Mouse (Mus musculus) activated CD4-positive, CD25-positive, alpha-beta regulatory T cell, adult 9 weeks (primary cell): Measurements from ENCODE around the gene Clec1a. TPM values are rescaled to one million over a fixed set of nuclear protein-coding genes. Genes with fewer than 3 reads are reported as not detected.

Experiments
- polyA plus RNA-seq: library from polyadenylated mRNA; unstranded; fragments of 100-300 nt; shearing (Covaris generic); gene quantifications from one replicate; pipeline ENCODE4 v1.2.1, GENCODE M21; 2017

Gene Clec1a
- not detected for polyA plus RNA-seq

GRCm38 (mm10) chr6:129451411-129452039 is at the start of gene Clec1a:
TSS of gene Clec1a (minus strand) at chr6:129452000.

GRCm38 (mm10) chr6:129408562-129408961 is 43.2 kb downstream of the Clec1a start, which contains the start of gene Clec9a:
TSS of gene Clec9a (plus strand) at chr6:129408862.

GRCm38 (mm10) chr6:129396997-129397396 is 54.8 kb downstream of the Clec1a start, which contains the start of gene Clec1b:
TSS of gene Clec1b (plus strand) at chr6:129397297.

GRCm38 (mm10) chr6:129385774-129386173 is 66.0 kb downstream of the Clec1a start, which contains the start of gene Clec12b:
TSS of gene Clec12b (minus strand) at chr6:129385874.

Other genes with a start within 250 kb of the Clec1a start
- 135 TPM for gene Cd69, start 176.6 kb downstream of the Clec1a start, polyA plus RNA-seq
- gene 4922502D21Rik, start 120.2 kb downstream of the Clec1a start, polyA plus RNA-seq: not detected
- gene Clec12a, start 109.3 kb downstream of the Clec1a start, polyA plus RNA-seq: 0.99 TPM
- gene Clec12b, start 66.1 kb downstream of the Clec1a start, polyA plus RNA-seq: not detected
- 0.81 TPM for gene Clec1b, start 54.7 kb downstream of the Clec1a start, polyA plus RNA-seq
- gene Clec9a, start 43.1 kb downstream of the Clec1a start, polyA plus RNA-seq: not detected
- not detected for gene Olr1, start 55.2 kb upstream of the Clec1a start, polyA plus RNA-seq
- not detected for gene Tmem52b, start 60.6 kb upstream of the Clec1a start, polyA plus RNA-seq
- 29.6 TPM for gene Gabarapl1, start 81.2 kb upstream of the Clec1a start, polyA plus RNA-seq
- gene Klre1, start 125.9 kb upstream of the Clec1a start, polyA plus RNA-seq: not detected
- 1.5 TPM for gene Klrd1, start 139.8 kb upstream of the Clec1a start, polyA plus RNA-seq
- 1.5 TPM for gene Klrk1, start 171.9 kb upstream of the Clec1a start, polyA plus RNA-seq
- not detected for gene Klrc3, start 191.3 kb upstream of the Clec1a start, polyA plus RNA-seq
- gene Klrc2, start 208.7 kb upstream of the Clec1a start, polyA plus RNA-seq: 0.15 TPM
- 1.8 TPM for gene Klrc1, start 227.0 kb upstream of the Clec1a start, polyA plus RNA-seq